Mouse (Mus musculus) central nervous system, embryonic 14 days (tissue): ENCODE data around the gene Zfp248. TPM values are rescaled to one million over a fixed set of nuclear protein-coding genes. Genes with fewer than 3 reads are reported as not detected.

Experiments
- polyA plus RNA-seq: library from polyadenylated mRNA; depleted of rRNA; stranded (reverse); fragments of >200 nt; gene quantifications from 2 replicates; pipeline ENCODE4 v1.2.3, GENCODE M21; 2012; rRNA removed

The Zfp248 gene
- polyA plus RNA-seq: 7.3 and 7.7 TPM in 2 replicates

GRCm38 (mm10) chr6:118455042-118455631, at the start of gene Zfp248:
Gene Zfp248 (minus strand): TSS chr6:118455528.

GRCm38 (mm10) chr6:118478957-118479708, 23.8 kb upstream of the Zfp248 start, which contains the start of gene Zfp9:
Gene Zfp9 (minus strand): TSS chr6:118479320.

GRCm38 (mm10) chr6:118419050-118419920, 36.0 kb downstream of the Zfp248 start, which contains the start of gene Bms1:
Gene Bms1 (minus strand): TSS chr6:118419474.

Other genes starting within 250 kb of the Zfp248 start
- gene Bms1, start 36.1 kb downstream of the Zfp248 start, polyA plus RNA-seq: 23.6 and 24.3 TPM in 2 replicates
- 15.1 and 21.1 TPM in 2 replicates for gene Zfp9, start 23.8 kb upstream of the Zfp248 start, polyA plus RNA-seq
- gene Ankrd26, start 106.7 kb upstream of the Zfp248 start, polyA plus RNA-seq: 15.5 and 16.4 TPM in 2 replicates